Mouse (Mus musculus) adrenal gland, postnatal 36 days (tissue): ENCODE results near the gene Ttll1. TPM values are rescaled to one million over a fixed set of nuclear protein-coding genes. Genes with fewer than 3 reads are reported as not detected.
A peak's percentile ranks its signal among the peaks of the same experiment; 100 is the strongest.

Experiments
- DNase-seq, 2 experiments: peaks; one replicate each; pipeline ENCODE4 v3.0.0; 2021; ENCODE audit warnings: mixed read lengths in 1 of 2
- microRNA-seq: library from miRNA; unstranded; fragments of <30 nt; microRNA quantifications from one replicate; pipeline ENCODE4 v1.2.0, GENCODE M21; 2021
- total RNA-seq, 2 experiments: library from RNA; stranded (reverse); gene quantifications; 2 replicates each; pipeline ENCODE4 v1.2.3; 2021

Ttll1 gene
- total RNA-seq, 2 experiments from 2014 or later, result 7.6 to 7.7 TPM

DNA sequence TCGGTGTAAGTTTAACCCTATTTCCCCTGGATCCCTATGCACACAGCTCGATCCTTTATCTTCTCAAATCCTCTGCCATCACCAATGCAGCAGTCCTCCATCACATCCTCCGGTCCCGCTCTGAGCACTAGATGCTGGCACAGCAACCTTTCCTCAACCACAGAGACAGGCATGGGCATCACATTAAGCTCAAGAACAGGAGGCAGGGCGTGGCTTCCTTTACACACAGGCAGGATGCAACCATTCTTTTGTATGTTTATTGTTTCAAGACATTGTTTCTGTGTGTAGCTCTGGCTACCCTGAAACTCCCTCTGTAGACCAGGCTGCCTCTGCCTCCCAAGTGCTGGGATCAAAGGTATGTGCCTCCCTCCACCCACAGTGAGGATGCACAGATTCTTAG lies 55.1 kb downstream of the Ttll1 start:
- DNase-seq, result no peak

DNA sequence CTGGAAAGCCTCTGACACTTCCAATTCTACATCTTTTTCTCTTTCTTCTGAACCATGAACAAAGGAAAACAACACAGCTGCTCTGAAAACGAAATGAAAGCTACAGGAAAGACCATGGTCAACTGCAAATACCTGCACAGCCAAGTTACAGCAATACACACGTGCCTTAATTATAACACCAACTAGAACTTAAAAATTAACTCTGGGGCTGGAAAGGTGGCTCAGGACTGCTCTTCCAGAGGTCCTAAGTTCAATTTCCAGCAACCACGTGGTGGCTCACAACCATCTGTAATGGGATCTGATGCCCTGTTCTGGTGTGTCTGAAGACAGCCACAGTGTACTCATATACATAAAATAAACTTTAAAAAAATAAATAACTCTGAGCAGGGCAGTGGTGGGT lies 55.7 kb downstream of the Ttll1 start:
- no peak for DNase-seq

DNA sequence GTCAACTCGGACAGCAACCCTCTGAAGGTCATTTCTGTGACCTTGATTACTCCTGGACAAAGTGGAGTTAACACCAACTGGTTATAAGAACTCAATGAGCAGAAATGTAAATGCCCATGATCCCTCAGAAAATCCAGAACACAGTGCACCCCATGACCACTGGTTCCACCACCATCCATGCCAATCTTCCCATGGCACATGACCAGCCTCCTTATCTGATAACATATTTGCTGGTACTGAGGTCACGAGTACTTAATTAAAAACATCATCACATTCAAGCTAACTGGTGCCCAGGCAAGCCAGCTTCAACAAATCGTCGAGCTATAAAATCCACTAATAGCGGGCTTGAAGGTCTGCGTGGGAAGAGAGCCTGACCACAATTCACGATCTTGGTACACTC lies 56.3 kb downstream of the Ttll1 start:
- no peak for DNase-seq

DNA sequence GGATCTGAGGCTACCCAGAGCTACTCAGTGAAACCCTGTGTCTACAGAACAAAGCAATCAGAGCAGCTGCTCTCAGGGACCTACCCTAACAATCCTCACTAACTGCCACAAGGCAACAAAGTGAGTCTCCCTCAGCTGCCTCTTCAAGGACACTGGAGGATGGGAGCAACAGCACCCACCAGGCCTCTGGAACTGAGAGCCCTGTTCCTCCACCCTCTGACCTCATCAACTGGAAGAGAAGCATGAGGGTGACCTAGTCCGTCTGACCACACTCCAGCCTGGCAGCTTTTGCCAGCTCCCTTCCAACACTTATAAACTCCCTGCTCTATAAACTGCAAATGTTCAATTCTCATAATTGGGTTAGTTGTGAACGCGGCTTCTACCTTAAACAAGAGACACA lies 56.8 kb downstream of the Ttll1 start:
- peak; percentile 46 to 58 for DNase-seq

DNA sequence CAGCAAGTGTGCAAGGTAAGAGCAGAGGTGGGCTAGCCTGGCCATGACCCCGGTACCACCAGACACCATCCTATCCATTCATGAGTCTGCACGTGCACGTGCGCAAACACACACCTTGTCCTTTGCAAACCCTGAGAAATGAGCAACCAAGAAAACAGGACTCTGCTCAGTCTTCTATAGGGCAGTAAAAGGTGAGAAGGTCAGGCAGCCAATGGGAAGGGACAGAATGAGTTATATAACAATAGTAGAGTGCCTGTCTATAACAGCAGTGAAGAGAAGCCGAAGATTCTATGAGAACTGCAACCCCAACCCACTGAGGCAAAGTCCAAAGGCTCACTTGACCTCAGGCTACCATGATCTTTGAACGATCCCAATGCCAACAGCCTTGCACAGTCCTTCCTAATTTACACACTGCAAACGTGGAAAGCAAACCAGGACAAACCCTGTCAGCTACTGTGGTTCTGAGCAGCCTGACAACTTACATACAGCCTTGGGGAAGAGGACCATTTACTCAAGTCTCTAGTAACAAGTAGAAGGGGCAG lies 58.4 kb downstream of the Ttll1 start:
- DNase-seq, result no peak

DNA sequence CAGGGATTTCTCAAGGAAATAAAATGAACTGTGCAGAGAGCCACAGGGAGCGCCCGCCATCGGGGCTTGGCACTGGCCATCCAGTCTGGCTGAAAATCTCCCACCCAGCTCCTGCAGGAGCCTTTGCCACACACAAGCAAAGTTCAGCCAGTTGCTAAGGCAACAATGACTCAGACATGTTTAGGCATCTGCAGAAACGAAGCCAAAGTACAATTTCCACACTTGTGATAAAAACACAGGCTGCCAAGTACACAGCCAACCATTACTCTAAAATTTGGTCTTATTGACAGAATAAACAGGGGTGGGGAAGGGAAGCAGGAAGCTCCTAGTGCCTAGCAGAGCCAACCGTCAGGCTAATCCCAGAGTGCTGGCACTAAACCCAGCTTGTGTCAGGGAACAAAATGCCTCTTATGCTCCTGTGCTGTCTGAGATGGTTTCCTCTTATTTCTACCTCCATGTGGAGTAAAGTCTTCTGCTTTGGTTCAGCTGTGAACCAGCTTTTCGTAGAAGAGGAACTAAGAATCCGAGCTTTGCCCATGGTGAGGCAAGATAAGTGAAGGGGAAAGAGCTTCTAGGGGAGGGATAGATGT lies 59.0 kb downstream of the Ttll1 start:
- DNase-seq, result peak; percentile 64 to 65

DNA sequence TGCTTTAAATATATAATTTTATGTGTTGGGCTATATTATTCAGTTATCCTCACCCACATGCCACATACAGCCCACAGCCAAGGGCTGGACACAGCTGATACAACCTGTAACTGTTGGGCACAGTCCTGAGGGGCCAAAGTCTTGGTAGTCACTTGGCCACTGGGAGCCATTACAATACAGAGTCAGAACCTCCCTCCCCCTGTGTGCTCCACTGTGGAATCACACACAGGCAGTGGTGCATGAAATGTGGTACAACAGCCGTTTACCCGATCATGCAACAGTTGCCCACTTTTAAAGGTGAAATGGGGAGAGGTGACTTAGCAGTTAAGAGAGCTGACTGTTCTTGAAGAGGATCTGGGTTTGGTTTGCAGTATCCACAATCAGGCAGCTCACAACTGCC lies 60.7 kb downstream of the Ttll1 start:
- DNase-seq, result no peak

DNA sequence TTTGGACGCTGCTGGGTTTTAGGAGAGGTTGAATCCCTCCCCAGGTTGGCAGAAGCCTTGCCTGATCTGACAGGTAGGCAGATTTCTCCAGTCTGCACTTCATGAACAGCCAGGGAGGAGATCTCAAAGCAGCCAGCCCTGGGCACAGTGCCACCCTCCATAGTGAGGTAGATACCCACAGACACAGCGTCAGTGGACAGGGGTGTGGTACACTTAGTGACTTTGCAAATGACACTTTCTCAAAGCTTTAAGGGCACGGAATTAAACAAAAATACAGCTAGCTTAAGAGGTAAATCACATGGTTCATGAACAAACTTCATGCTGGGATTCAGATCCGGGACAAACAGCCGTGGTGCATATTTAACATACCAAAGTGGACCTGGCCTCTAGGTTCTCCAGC lies 62.0 kb downstream of the Ttll1 start:
- DNase-seq, result no peak

DNA sequence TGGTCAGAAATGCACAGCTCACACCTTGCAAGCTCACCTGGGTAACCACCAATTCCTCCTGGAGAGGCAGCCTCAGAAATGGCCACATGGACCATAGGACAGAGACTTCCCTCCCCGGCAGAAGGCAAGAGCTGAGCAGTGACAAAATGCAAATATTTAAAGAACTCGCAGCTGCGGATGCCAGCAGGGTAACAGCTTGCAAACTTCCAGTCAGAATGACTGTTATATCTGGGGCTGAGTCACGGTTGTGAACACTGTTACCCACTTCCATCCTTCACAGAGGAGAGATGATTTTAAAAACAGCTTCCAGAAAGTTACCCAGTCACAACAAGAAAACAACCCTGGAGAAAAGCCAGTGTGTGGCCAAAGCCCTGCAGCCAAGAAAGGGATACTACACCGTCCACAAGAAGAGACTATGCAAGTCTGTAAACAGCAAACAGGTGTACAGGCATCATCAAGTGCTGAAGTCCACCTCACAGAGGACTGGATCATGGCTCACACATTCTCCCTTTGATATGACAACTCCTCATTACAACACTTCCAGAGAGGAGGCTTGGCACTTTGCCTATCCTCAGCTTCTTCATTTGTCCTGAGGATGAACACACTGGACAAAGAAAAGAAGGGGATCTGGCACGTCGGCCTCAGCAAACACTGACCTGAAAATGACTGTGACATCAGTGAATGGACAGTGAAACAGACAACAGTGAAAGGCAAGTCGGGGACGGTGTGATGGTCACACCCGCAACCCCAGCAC lies 62.7 kb downstream of the Ttll1 start:
- no peak for DNase-seq

DNA sequence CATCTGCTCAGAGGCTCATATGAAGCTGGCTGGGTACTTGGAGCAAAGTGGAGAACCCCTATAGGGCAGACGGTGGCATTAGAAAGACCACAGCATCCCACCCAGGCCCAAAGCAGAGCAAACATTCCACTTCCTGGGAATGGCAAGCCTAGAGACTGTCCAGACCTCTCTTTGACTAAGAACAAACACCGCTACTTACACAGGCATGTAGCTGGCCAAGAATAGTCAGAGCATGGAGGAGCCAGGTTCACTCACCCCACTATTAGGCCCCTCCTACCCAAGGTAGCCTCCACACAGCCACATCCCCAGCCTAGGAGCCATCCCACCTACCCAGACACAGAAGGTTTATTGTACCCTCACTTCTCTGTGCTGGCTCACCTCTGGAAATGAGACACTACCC lies 64.8 kb downstream of the Ttll1 start:
- DNase-seq, result no peak

DNA sequence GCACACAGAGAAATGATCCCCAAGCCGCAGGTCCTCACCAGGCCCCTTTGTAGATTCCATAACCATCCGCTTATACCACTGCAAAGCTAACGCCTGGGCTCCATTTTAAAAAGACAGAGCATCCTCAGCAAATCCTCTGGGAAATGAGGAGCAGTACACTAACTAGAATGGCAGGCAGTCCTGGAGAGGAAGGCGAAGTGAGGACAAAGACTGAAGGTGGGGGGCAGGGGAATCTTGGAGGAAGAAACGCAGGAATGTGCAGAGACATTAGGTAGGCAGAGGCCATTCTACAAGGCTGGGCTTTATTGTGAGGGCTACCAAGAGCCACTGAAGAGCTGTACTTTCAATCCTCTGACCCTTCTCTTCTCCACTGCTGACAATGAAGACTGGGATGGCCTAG lies 65.3 kb downstream of the Ttll1 start:
- DNase-seq, result no peak

DNA sequence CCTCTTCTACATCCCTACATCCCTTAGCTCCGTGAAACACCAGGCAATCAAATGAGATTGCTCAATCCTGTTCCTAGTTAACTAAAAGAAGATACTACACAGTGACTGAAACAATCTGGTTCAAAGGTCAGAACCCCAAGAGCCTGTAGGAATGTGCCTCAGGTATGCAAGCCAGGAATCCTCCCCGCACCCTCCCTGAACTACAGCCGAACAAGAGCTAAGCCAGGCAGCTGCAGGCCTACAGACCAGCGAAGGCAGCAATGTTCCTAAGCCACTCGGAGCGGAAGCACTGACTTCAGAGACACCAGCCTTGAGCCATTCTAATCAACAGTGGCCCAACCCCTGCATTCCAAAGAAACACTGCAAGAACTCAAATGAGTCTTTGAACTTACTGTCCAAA lies 66.3 kb downstream of the Ttll1 start:
- DNase-seq, result no peak

DNA sequence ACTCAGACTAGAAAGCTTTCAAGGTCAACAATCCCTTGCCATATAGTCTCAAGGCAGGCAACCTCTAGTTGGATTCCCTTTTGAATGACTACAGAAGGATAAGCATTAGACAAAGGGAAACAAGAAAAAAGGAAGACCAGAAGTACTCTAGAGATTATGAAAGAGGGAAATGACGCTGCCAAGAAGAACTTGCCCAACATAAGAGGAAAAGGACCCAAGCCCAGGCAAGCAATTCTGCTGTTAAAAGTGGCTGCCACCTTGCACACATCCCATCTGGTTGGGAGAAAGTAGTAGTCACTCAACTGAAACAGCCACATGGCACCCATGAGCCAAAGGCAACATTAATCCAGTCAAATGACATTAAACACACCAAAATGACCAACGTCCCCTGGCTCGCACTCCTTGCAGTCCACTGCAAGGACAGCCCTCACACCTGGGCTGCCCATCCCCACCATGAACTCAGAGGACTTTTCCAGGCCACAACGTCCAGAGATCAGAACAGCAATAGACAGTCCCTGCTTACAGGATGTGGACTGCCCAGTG lies 68.1 kb downstream of the Ttll1 start:
- DNase-seq, result no peak

DNA sequence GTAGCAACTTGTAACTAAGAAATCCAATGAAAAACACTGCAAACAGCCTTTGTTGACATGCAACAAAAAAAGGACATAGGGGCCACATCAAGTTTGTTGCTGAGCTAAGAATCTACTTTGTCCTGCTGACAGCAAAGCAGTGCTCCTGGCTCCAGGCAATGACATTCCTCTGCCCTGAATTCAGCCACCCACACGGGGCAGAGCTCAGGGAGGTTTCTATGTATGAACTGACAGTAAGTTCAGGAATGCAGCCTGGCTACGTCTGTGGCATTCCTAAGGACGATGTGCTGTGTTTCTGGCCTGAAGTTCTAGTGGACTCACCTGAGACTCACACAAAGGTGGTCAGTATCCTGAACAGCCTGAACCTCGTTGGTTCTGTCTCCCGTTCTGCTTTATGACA lies 70.0 kb downstream of the Ttll1 start:
- DNase-seq, result no peak

DNA sequence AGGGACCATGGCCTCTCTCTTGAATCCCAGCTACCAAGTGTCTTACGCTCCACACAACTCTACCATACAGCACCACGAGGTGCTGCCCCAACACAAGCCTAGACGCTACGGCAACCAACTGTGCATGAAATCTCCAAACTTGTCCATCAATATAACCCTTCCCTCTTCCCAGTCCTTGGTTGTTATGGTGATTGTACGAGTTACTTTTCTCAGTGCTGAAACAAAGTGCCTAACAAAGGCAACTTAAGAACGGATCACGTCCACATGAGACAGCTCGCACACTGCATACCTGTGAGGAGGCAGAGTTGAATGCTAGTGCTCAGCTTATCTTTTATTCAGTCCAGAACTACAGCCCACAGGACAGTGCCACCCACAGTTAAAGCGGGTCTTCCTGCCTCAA lies 74.2 kb downstream of the Ttll1 start:
- DNase-seq, result no peak

DNA sequence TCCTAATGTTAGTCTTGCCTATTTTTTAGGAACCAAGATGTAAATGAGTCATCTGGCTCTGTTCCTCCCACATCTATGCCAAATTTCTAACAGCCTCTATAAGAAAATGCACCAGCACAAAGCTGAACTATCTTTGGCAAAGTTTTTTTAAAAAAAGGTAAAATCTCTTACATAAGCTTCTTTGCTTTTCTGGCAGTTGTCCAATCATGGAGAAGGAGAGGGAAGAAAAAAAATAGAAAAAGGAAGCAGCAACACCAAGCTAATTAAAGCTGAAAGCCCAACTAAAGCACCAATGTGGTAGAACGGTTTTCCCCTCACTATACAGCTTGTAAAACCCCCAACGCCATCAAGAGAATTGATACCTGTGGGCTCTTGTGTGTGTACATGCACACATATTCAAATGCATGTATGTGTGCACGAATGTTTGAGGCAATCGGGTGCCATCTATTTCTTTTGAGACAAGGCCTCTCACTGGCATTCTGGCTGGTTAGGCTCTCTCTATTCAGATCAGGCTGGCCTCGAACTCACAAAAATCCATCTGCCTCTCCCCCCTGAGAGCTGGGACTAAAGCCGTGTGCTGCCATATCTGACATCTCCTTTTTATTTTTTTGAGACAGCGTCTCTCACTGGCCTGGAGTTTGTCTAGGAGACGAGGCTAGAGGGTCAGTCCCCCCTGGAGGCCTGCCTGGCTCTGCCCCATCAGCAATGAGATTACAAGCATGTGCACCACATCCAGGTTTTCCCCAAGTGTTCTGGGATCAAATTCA lies 75.2 kb downstream of the Ttll1 start:
- DNase-seq, result no peak

DNA sequence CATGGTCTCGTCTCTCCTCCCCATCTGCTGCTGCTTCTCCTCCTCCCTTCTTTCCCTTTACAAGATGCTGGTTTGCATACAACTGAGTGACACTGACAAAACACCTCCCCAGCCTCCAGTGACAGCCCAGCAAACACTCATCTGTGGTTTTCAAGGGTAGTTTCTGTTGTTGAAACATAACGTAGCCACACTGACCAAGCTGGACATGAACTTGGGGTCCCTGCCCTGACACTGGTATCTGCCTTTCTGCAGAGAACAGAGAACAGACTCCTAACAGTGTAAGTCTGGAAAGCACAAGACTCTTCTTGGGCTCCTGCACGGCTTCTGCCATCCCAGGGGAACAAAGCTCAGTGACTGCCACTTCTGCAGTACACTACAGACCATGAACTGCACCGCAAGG lies 76.0 kb downstream of the Ttll1 start:
- DNase-seq, result no peak

Small RNA genes lying within 50 kb of the gene (microRNA-seq; reads per million reads assigned to microRNA genes)
- not detected for gene Gm24575

Other genes starting within 250 kb of the Ttll1 start
- 10 to 100 TPM; 31.2 to 38.4 TPM for gene Arfgap3, start 160.6 kb downstream of the Ttll1 start, total RNA-seq
- gene Pacsin2, start 46.3 kb downstream of the Ttll1 start, total RNA-seq, result 10 to 100 TPM; 85.6 to 94.3 TPM
- 1 to 10 TPM; 4.1 to 4.8 TPM for gene Bik, start 16.0 kb upstream of the Ttll1 start, total RNA-seq
- 100 to 1,000 TPM; 495 to 614 TPM for gene Tspo, start 52.7 kb upstream of the Ttll1 start, total RNA-seq
- gene Mcat, start 52.9 kb upstream of the Ttll1 start, total RNA-seq, result 10 to 100 TPM; 35.2 to 39.4 TPM
- gene Ttll12, start 84.3 kb upstream of the Ttll1 start, total RNA-seq, result 10 to 100 TPM; 33.4 to 41.1 TPM
- gene Scube1, start 214.1 kb upstream of the Ttll1 start, total RNA-seq, result 1 to 10 TPM; 4.4 to 4.6 TPM